Mouse (Mus musculus) liver, adult 2 months (tissue): ENCODE data around the gene Madcam1.

Source experiments
- CTCF ChIP-seq: fragments of 200-500 bp; IDR thresholded peaks from 2 replicates; pipeline ENCODE4 v1.5.1; 2011; ENCODE audit warnings: low read depth, low read length, control low read depth
- POLR2A ChIP-seq: fragments of 200-500 bp; IDR thresholded peaks from 2 replicates; pipeline ENCODE4 v1.6.1; 2011; ENCODE audit warnings: low read length, control low read depth; ENCODE audit not compliant: insufficient read depth; ENCODE audit errors: extremely low read depth

DNA sequence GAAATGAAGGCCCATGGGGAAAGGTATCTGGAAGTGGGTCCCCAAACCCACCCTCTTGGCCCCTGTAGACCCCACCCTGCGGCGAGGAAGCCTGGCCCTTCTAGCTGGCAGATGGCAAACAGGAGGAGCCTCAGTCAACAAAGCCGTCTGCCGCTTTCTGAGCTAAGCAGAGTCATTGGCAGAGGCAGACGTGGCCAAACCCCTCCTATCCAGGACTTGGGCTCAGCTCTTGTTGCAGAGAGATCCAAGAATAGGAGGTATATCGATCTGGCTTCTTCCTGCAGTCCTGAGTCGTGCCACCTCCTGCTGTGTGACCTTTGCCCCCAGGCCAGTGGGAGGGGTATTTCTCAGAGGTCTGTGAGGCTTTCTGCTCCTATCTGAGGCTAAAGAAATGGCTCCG lies 48.5 kb upstream of the Madcam1 start:
- TF ChIP-seq CTCF: no peak
- no peak for TF ChIP-seq POLR2A
